Mouse (Mus musculus) left cerebral cortex, adult 2 months (tissue): ENCODE measurements around the gene Map3k11. TPM values are rescaled to one million over a fixed set of nuclear protein-coding genes. Genes with fewer than 3 reads are reported as not detected.

Experiments
- DNase-seq, 2 experiments: peaks; one replicate each; pipeline ENCODE4 v3.0.0; 2021 to 2022; ENCODE audit warnings: low spot score in 2 of 2, mixed read lengths in 1 of 2; ENCODE audit errors: extremely low spot score in 1 of 2
- H3K27ac ChIP-seq: fragments of 200-600 bp; 2 replicates; pipeline ENCODE4 v1.8.1; 2022
- H3K4me3 ChIP-seq: fragments of 200-600 bp; 2 replicates; pipeline ENCODE4 v1.8.1; 2022
- CTCF ChIP-seq: fragments of 200-600 bp; IDR thresholded peaks from 2 replicates; pipeline ENCODE4 v1.8.1; 2022; ENCODE audit warnings: antibody characterized with exemption, mild to moderate bottlenecking, moderate library complexity
- intact Hi-C: fragments of 180-260 bp; cut with DNase I; formaldehyde crosslinking; loops from one replicate; pipeline ENCODE4 v1.15.1; 2025
- total RNA-seq, 2 experiments: library from RNA; stranded (reverse); gene quantifications; 2 replicates each; pipeline ENCODE4 v1.2.3; 2021

Map3k11 gene
- total RNA-seq, 2 experiments from 2014 or later = 16.2 to 17.0 TPM

- intact Hi-C loops = loop anchor here (2.0 to 5.0 kb wide), 2 partner anchors 34 to 130 kb away; no protein-coding TSS in a partner anchor
- DNase-seq = no peak
- H3K27ac ChIP-seq = peak overlapping the region; percentile 51
Measured at GRCm38 (mm10) chr19:5726961-5727578, 38.5 kb downstream of the Map3k11 start.

GRCm38 (mm10) chr19:5727701-5728100 is 39.2 kb downstream of the Map3k11 start:
- TF ChIP-seq CTCF = peak; percentile 99
- Histone ChIP-seq H3K4me3 (peak overlapping the region; percentile 94), H3K27ac (peak overlapping the region; percentile 51)
- DNase-seq = peak; percentile 80 to 89
- intact Hi-C loops = loop anchor here (2.0 to 5.0 kb wide), 3 partner anchors 35 to 130 kb away; partner anchors contain the start of gene Sipa1

More at GRCm38 (mm10) chr19:5726961-5727578, 38.5 kb downstream of the Map3k11 start:
- H3K4me3 ChIP-seq = peak overlapping the region; percentile 94
- TF ChIP-seq CTCF = no peak

GRCm38 (mm10) chr19:5728631-5729443 is 40.3 kb downstream of the Map3k11 start:
- peak overlapping the region; percentile 94 for H3K4me3 ChIP-seq
- intact Hi-C loops = loop anchor here (1.0 to 5.0 kb wide), 3 partner anchors 18 to 128 kb away; partner anchors contain the start of gene Sipa1
- peak overlapping the region; percentile 90 for H3K27ac ChIP-seq
- DNase-seq = peak in 1 of 2 experiments; percentile 61
- no peak for TF ChIP-seq CTCF

- TF ChIP-seq CTCF = no peak; the same call in 1 of the 2 replicates
- peak; percentile 78 to 81 for DNase-seq
- Histone ChIP-seq H3K4me3 (peak within 1 kb of the TSS; percentile 94), H3K27ac (peak within 1 kb of the TSS; percentile 90)
- intact Hi-C loops = loop anchor here (1.0 to 5.0 kb wide), 3 partner anchors 18 to 128 kb away; partner anchors contain the start of gene Sipa1
Measured at GRCm38 (mm10) chr19:5729444-5729815, 40.9 kb downstream of the Map3k11 start, which contains the start of gene Fam89b. Gene Fam89b, minus strand, starts transcription at chr19:5729653.

- peak; percentile 29 for TF ChIP-seq CTCF
- Histone ChIP-seq H3K4me3 (peak overlapping the region; percentile 58), H3K27ac (no peak overlapping the region)
- DNase-seq = no peak
- intact Hi-C loops = loop anchor here (2.0 kb wide), 1 partner anchor 40 kb away; the partner anchor contains the start of gene Scyl1
Measured at GRCm38 (mm10) chr19:5730314-5731186, 42.0 kb downstream of the Map3k11 start.

- intact Hi-C loops = loop anchor here (2.0 kb wide), 1 partner anchor 39 kb away; the partner anchor contains the start of gene Scyl1
- TF ChIP-seq CTCF = no peak
- DNase-seq = peak; percentile 92 to 93
- Histone ChIP-seq H3K27ac (peak overlapping the region; percentile 75), H3K4me3 (peak overlapping the region; percentile 58)
Measured at GRCm38 (mm10) chr19:5731264-5731978, 42.9 kb downstream of the Map3k11 start.

- no peak for DNase-seq
- TF ChIP-seq CTCF = no peak
- intact Hi-C loops = no loop called here
- no peak overlapping the region for H3K27ac ChIP-seq
- no peak overlapping the region for H3K4me3 ChIP-seq
Measured at GRCm38 (mm10) chr19:5734325-5734724, 45.8 kb downstream of the Map3k11 start.

GRCm38 (mm10) chr19:5739446-5739845 is 50.9 kb downstream of the Map3k11 start:
- intact Hi-C loops = no loop called here
- H3K27ac ChIP-seq = no peak overlapping the region
- no peak overlapping the region for H3K4me3 ChIP-seq
- no peak for DNase-seq
- no peak for TF ChIP-seq CTCF

- intact Hi-C loops = no loop called here
- Histone ChIP-seq H3K27ac (peak within 1 kb of the TSS; percentile 69), H3K4me3 (peak within 1 kb of the TSS; percentile 66)
- DNase-seq = no peak
- no peak for TF ChIP-seq CTCF
Measured at GRCm38 (mm10) chr19:5740320-5741317, 52.1 kb downstream of the Map3k11 start, which contains the start of gene Ltbp3. Gene Ltbp3, plus strand, starts transcription at chr19:5740904.
